Comparison of ENCODE assay signal across 12 mouse cellular contexts in the genomic region with DNA sequence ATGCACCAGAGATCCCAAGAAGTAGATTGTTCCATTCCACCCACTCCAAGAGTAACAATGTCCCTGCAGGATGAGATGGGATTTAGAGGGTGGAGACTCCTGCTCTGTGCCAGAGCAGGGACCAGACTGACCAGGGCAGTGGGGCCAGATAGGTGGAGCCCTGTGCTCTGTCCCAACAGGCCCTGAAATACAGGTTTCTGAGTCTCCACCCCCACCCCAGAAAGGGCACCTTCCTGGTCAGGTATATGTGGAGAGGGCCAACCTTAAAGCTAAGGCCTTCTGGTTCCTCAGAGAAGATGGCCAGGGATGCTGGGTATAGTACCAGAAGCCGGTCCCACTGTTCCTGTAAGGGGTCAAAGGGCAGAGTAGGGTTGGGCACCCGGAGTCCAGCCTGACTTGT.
"Had no signal": no experiment of that assay in that cellular context is flagged by ENCODE, and none has a peak within 500 bp of the region (broad histone marks: within the 10 kb centered on the region; RNA-seq: fewer than 3 reads in every experiment).

No protein-coding gene starts in this region.

- DNase-seq: left cerebral cortex, postnatal 4 days; liver; liver, embryonic 13.5 days; liver, postnatal 0 days; lung, adult 18-20 months; lung, adult 2 months; lung, embryonic 14.5 days; lung, postnatal 10 days; lung, postnatal 14 days; lung, postnatal 36 days; lung, postnatal 4 days; midbrain, embryonic 14.5 days had no signal
